Mouse (Mus musculus): Measurements from ENCODE around the gene Vdr.
A peak's percentile ranks its signal among the peaks of the same experiment; 100 is the strongest.
"Not testable (repeated sequence)": the region's sequence is repeated elsewhere in the genome, so short reads cannot be mapped to it uniquely, and the experiment has no call there.

The Vdr gene

GRCm38 (mm10) chr15:97878696-97879328 is 31.6 kb downstream of the Vdr start:
- DNase-seq (ENCODE audit: low spot score): no peak

- DNase-seq (ENCODE audit: low spot score): no peak
Observed at GRCm38 (mm10) chr15:97875784-97876183, 34.6 kb downstream of the Vdr start.

GRCm38 (mm10) chr15:97873717-97874116 is 36.7 kb downstream of the Vdr start:
- no peak for DNase-seq (ENCODE audit: low spot score)

GRCm38 (mm10) chr15:97872161-97872560 is 38.3 kb downstream of the Vdr start:
- DNase-seq (ENCODE audit: low spot score): no peak

GRCm38 (mm10) chr15:97871055-97872030 is 39.1 kb downstream of the Vdr start:
- DNase-seq (ENCODE audit: low spot score): no peak

- not testable (repeated sequence) for DNase-seq (ENCODE audit: low spot score)
Observed at GRCm38 (mm10) chr15:97870116-97870515, 40.3 kb downstream of the Vdr start.

- DNase-seq (ENCODE audit: low spot score): no peak
Observed at GRCm38 (mm10) chr15:97868985-97869384, 41.4 kb downstream of the Vdr start.

GRCm38 (mm10) chr15:97865988-97866387 is 44.4 kb downstream of the Vdr start:
- DNase-seq (ENCODE audit: low spot score): no peak

GRCm38 (mm10) chr15:97865175-97865574 is 45.3 kb downstream of the Vdr start:
- no peak for DNase-seq (ENCODE audit: low spot score)

GRCm38 (mm10) chr15:97864361-97865045 is 45.9 kb downstream of the Vdr start:
- no peak for DNase-seq (ENCODE audit: low spot score)

- no peak for DNase-seq (ENCODE audit: low spot score)
Observed at GRCm38 (mm10) chr15:97863494-97863881, 46.9 kb downstream of the Vdr start.

- DNase-seq (ENCODE audit: low spot score): no peak
Observed at GRCm38 (mm10) chr15:97862881-97863493, 47.4 kb downstream of the Vdr start.

- no peak for DNase-seq (ENCODE audit: low spot score)
Observed at GRCm38 (mm10) chr15:97860353-97860752, 50.1 kb downstream of the Vdr start.

- no peak for DNase-seq (ENCODE audit: low spot score)
Observed at GRCm38 (mm10) chr15:97858431-97858830, 52.0 kb downstream of the Vdr start.

GRCm38 (mm10) chr15:97854551-97854950 is 55.9 kb downstream of the Vdr start:
- DNase-seq (ENCODE audit: low spot score): no peak

- no peak for DNase-seq (ENCODE audit: low spot score)
Observed at GRCm38 (mm10) chr15:97854059-97854458, 56.4 kb downstream of the Vdr start.

- DNase-seq (ENCODE audit: low spot score): no peak
Observed at GRCm38 (mm10) chr15:97852291-97852690, 58.1 kb downstream of the Vdr start.

GRCm38 (mm10) chr15:97851011-97851410 is 59.4 kb downstream of the Vdr start:
- DNase-seq (ENCODE audit: low spot score): no peak

- DNase-seq (ENCODE audit: low spot score): no peak
Observed at GRCm38 (mm10) chr15:97850441-97850840, 60.0 kb downstream of the Vdr start.

GRCm38 (mm10) chr15:97849116-97849911 is 61.1 kb downstream of the Vdr start:
- DNase-seq (ENCODE audit: low spot score): peak; percentile 82

- no peak for DNase-seq (ENCODE audit: low spot score)
Observed at GRCm38 (mm10) chr15:97847866-97848265, 62.6 kb downstream of the Vdr start.
